Mouse (Mus musculus) testis, adult 10 weeks (tissue): ENCODE results near the gene Pgap3. TPM values are rescaled to one million over a fixed set of nuclear protein-coding genes. Genes with fewer than 3 reads are reported as not detected.

Experiments
- polyA plus RNA-seq: library from polyadenylated mRNA; stranded (reverse); fragments of 350-450 nt; fragmentation: Illumina TruSeq; extraction: RNeasy Lipid Tissue Mini Kit (QIAGEN cat#74804); gene quantifications from one replicate; pipeline ENCODE4 v1.2.3, GENCODE M21; 2014; ENCODE audit warnings: low read depth, low replicate concordance

Pgap3 gene
- polyA plus RNA-seq, result 0.20 TPM

GRCm38 (mm10) chr11:98400161-98400726, at the start of gene Pgap3:
Pgap3 (minus strand) TSS chr11:98400490.

DNA sequence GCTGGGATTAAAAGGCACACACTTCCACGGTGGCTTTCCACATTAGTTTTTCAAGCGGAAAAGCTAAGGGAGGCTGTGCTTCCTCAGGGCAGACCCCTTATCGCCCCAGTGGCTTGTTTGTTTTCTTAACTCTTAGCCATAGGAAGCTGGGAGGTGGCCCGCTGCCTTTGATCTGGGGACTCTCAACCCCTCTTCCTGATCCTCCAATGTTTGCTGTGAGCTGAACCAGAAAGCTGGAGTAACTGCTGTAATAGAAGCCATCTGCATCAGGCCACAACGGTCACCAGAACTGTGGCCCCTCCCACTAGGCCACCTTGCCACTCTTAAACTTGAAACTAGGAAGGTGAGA, 45.9 kb upstream of the Pgap3 start, which contains the start of gene Grb7:
TSS of gene Grb7 (plus strand) at position 182 of the 349 bp plus-strand sequence.

DNA sequence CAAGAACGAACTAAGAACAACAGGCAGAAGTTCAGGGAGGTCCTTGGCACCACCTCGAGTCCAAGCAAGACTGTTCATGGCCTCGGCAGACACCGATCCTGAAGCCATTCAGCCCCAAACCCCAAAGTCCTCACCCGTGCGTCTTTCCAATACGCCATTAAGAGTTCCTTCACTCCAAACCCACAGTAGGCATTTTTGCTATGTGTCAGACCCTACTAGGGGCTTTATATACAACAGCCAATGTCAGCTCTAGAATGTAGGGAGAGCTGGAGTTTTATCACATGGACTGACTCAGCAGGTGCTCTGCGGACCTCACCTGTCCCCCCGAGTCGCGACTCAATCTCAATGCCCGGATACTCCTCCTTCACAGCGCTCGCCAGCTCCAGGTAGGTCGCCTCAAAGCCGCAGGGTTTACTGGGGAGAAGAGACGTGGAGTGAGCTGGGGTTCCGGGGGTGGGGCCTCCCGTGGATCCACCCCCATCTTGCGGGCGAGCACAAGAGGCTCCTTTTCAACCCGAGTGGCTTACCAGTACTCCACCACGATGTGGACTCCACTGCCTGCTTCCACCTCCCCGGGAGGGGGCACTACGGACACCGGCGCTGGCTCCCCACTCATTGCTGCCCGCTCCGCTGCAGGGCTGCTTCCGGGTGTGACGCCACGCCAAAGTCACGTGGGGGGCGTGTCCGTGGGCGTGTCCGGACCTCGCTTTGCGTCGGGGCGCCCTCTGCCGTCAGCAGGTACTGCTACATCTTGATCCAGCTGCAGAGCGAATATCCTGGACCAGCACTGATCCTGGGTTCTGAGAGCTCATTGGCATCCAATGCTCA, 38.3 kb upstream of the Pgap3 start, which contains the start of gene Mien1:
TSS of gene Mien1 (minus strand) at position 661 of the 828 bp plus-strand sequence.

DNA sequence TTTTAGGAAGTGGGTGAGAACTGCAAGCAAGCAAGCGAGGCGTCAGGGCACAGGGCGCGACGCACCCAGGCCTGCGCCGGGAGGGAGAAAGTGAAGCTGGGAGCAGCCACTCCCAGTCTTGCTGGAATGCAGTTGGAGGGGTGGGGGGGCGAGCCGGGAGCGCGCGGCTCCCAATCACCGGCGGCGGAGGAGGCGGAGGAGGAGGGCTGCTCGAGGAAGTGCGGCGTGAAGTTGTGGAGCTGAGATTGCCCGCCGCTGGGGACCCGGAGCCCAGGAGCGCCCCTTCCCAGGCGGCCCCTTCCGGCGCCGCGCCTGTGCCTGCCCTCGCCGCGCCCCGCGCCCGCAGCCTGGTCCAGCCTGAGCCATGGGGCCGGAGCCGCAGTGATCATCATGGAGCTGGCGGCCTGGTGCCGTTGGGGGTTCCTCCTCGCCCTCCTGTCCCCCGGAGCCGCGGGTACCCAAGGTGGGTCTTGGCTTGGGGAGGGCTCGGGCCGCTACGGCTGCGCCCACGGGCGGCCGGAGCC, 12.0 kb upstream of the Pgap3 start, which contains the start of gene Erbb2:
TSS of gene Erbb2 (plus strand) at position 198 of the 524 bp plus-strand sequence.

GRCm38 (mm10) chr11:98385638-98386585, 14.4 kb downstream of the Pgap3 start, which contains the start of gene Pnmt:
Pnmt (plus strand) TSS chr11:98386450.

GRCm38 (mm10) chr11:98383261-98384030, 16.8 kb downstream of the Pgap3 start, which contains the start of gene Tcap:
Tcap (plus strand) TSS chr11:98383811.

DNA sequence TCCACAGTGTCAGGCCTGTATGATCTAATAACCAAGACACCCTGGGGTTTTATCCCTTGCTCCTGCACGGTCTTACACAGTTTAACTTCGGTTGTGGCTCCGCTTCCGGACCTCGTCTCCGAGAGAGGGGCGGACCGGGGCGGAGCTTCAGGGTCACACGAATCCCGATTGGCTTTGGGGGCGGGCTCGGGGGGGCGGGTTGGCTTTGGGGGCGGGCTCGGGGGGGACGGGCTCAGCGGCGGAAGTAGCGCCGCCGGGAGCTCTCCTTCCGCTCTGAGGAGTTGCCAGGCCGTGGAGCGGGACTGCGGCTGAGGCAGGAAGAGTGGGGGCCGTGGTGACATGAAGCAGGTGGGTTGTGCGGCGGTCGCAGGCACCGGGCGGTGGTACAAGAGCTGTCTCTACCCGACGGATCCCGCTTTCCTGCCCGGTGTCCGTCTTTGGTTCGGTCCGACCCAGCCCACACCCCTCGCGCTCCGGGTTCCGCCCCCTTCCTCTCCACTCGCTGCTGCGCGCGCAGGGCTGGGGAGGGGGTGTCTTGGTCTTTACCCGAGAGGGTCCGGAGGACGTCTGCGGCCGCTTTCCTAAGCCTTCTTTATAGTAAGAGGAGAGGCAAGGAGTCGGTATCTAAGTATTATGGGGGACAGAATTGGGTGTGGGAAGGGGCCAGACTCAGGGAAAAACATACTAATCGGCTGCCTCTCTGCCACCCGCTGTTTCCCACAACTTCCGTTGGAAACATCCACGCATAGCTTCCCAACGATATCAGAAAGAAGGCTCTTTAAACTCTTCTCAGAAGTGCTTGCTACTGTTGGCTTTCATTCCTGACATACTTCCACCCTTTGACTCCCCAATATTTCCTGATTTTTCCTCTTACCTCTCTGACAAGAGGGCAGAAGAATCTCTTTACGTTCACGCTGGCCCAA, 41.9 kb downstream of the Pgap3 start, which contains the start of gene Stard3:
TSS of gene Stard3 (plus strand) at position 208 of the 923 bp plus-strand sequence.

DNA sequence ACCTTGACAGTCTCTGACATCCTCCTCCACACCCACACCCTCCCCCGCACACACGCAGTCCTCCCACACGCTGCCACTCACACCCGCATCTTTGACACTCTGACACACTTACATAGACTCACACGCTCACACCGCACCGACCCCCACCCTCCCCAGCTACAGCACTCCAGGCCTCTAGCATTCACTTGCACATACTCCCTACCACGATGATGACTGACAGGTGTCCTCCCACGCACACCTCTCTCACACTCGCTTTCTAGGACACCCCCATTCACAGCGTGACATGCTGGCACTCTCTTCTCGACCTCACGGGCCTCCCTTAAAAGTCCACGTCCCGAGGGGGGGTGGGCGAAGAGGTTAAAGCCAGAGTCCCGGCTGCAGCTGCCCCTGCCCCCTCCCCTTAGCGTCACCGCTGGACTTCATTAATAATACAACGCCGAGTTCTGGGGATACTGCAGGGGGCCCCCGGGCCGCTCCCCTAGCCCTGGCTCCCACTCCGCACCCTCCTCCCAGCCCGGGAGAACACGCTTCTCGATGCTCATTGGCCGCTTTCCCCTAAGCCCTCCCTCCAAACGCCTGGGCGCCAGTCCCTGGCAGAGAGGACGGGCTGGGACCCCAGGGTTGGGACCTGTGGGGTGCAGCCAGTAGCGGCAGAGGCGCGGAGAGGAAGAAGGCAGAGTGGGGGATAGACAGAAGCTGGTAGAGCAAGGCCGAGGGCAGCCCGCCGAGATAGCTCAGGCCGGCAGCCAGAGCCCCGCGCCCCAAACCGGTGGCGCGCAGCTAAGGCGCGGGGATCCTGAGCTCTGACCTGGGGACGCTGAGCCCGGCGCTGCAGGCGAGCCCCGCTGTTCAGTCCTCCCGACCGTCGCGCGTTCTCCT, 52.0 kb downstream of the Pgap3 start, which contains the start of gene Ppp1r1b:
TSS of gene Ppp1r1b (plus strand) at position 322 of the 879 bp plus-strand sequence.

Other genes with a start within 250 kb of the Pgap3 start
- 134 TPM for gene Med1, start 207.2 kb downstream of the Pgap3 start, polyA plus RNA-seq
- gene Cdk12, start 197.4 kb downstream of the Pgap3 start, polyA plus RNA-seq, result 39.0 TPM
- not detected for gene Neurod2, start 70.8 kb downstream of the Pgap3 start, polyA plus RNA-seq
- gene Ppp1r1b, start 52.1 kb downstream of the Pgap3 start, polyA plus RNA-seq, result 0.18 TPM
- gene Stard3, start 42.1 kb downstream of the Pgap3 start, polyA plus RNA-seq, result 0.36 TPM
- not detected for gene Tcap, start 16.7 kb downstream of the Pgap3 start, polyA plus RNA-seq
- not detected for gene Pnmt, start 14.0 kb downstream of the Pgap3 start, polyA plus RNA-seq
- gene Erbb2, start 12.0 kb upstream of the Pgap3 start, polyA plus RNA-seq, result 0.07 TPM
- gene Mien1, start 38.5 kb upstream of the Pgap3 start, polyA plus RNA-seq, result 40.6 TPM
- 0.24 TPM for gene Grb7, start 45.9 kb upstream of the Pgap3 start, polyA plus RNA-seq
- 0.18 TPM for gene Ikzf3, start 145.5 kb upstream of the Pgap3 start, polyA plus RNA-seq
- gene Zpbp2, start 150.6 kb upstream of the Pgap3 start, polyA plus RNA-seq, result 608 TPM
- gene Ormdl3, start 186.9 kb upstream of the Pgap3 start, polyA plus RNA-seq, result 10.1 TPM
- gene Lrrc3c, start 197.8 kb upstream of the Pgap3 start, polyA plus RNA-seq, result not detected
- gene Gm12355, start 225.2 kb upstream of the Pgap3 start, polyA plus RNA-seq, result 0.56 TPM
- not detected for gene Gsdma3, start 225.9 kb upstream of the Pgap3 start, polyA plus RNA-seq
- not detected for gene Gsdma2, start 246.3 kb upstream of the Pgap3 start, polyA plus RNA-seq